Mouse (Mus musculus): ENCODE data around the gene Slc1a2.
A peak's percentile ranks its signal among the peaks of the same experiment; 100 is the strongest.

Slc1a2 gene

DNA sequence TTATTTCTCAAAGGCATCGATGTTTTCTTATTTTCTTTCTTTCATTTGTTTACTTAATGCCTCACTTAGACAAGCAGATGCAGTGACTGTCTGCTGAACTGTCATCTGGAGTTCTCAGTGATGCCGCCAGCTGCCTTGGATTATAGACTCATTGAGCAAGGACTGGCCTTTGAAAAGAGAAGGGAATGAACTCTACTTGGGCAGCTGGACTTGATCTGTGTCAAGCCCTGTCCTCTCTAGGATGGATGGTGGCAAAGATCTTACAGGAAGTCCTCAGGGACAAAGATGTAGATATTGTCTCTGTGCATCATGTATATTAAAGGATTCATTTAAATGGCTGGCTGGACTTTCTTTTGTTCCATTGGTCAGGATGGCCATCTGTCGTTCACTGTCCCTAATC is 5.4 kb downstream of the Slc1a2 start:
- DNase-seq (ENCODE audit: low spot score in 2 of 2), result no peak

DNA sequence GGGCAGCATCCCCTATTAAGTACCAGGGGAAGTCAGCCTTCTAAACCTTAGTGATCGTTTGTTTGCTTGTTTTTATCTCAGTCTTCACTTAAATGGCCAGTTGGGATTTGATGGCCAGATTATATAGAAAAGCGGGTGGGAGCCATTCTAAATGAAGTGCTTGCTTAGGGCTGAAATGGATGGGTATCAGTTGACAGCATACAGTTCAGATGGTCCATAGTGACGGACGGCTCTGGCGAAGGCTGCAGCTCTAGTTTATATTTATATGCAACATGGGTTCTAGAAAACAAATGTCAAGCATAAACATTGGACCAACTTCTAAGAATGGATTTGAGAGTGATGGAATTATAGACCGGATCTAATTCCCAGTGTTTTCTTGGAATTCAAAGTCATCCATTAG is 9.5 kb downstream of the Slc1a2 start:
- no peak for DNase-seq (ENCODE audit: low spot score in 2 of 2)

GRCm38 (mm10) chr2:102669580-102669979 is 11.1 kb downstream of the Slc1a2 start:
- DNase-seq (ENCODE audit: low spot score in 2 of 2), result no peak

GRCm38 (mm10) chr2:102674582-102674981 is 16.1 kb downstream of the Slc1a2 start:
- DNase-seq (ENCODE audit: low spot score in 2 of 2), result no peak

GRCm38 (mm10) chr2:102675275-102675674 is 16.8 kb downstream of the Slc1a2 start:
- peak; percentile 8 to 30 for DNase-seq (ENCODE audit: low spot score in 2 of 2)

GRCm38 (mm10) chr2:102676716-102677312 is 18.4 kb downstream of the Slc1a2 start:
- DNase-seq (ENCODE audit: low spot score in 2 of 2), result no peak

GRCm38 (mm10) chr2:102677400-102677799 is 18.9 kb downstream of the Slc1a2 start:
- DNase-seq (ENCODE audit: low spot score in 2 of 2), result no peak

- no peak for DNase-seq (ENCODE audit: low spot score in 2 of 2)
These were observed 22.9 kb downstream of the Slc1a2 start for GRCm38 (mm10) chr2:102681351-102681750.

DNA sequence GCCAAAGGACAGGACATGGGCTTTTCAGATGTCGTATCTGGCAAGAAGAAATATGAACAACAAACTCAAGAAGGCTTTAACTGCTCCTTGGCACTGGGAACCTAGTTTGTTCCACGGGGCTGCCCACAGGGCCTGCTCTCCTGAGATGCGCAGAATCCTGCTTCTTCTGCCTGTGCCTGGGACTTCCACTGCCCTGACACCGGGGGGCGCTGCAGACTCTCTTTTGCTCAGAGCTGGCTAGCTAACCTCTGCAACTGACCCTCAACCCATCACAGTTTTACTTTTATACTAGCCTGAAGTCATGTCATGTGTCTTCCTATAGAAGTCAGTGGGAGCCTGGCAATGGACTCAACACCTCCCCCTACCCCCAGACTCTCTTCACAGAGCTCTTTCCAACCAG is 23.7 kb downstream of the Slc1a2 start:
- peak; percentile 26 to 30 for DNase-seq (ENCODE audit: low spot score in 2 of 2)

DNA sequence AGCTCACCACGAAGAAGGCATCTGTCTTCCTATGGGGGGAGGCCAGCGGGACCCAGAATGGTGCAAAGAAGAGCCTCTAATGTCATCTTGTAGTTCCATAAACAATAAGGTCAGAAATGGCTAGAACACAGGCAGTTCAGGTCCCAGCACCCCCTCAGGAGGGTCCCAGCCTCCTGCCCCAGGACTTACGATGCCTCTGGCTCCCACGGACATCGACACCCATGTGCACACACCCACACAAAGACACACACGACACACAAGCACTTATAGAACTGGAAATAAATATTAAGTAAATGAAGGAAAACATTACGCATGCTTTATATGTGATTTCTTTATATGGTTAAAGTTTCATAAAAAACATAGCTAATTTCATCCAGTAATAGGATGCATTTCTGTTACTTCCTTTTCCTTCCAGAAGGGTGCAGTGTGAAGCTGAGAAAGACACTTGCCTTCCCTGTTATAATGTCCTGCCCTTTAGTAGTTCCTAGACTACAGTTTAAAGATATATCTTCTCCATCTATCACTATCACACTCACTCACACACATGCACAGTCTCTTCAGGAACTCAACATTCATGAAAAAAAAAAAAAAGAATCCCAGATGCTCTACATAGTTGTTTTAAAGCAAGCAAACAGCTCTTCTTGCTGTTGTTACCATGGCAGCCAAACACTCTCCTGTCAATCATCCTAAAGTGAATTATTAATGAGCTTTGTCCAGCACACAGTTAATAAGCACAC is 27.1 kb downstream of the Slc1a2 start:
- DNase-seq (ENCODE audit: low spot score in 2 of 2), result peak in 1 of 2 experiments; percentile 3

DNA sequence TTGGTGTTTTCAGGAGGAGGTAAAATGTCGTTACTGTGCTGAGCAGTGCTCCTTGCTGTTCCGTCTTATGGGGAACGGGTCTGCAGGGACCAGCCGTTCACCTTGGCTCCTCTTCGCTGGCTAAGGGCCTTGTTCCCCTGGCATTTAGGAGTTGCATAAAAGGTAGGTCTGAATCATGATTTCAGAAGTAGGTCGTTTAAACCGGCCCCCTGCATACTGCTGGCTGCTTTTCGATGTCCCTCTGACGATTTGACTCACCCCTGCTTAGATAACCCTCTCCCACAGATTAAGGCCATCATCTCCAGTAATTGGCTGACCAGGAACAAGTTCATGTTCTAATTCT is 27.6 kb downstream of the Slc1a2 start:
- no peak for DNase-seq (ENCODE audit: low spot score in 2 of 2)

DNA sequence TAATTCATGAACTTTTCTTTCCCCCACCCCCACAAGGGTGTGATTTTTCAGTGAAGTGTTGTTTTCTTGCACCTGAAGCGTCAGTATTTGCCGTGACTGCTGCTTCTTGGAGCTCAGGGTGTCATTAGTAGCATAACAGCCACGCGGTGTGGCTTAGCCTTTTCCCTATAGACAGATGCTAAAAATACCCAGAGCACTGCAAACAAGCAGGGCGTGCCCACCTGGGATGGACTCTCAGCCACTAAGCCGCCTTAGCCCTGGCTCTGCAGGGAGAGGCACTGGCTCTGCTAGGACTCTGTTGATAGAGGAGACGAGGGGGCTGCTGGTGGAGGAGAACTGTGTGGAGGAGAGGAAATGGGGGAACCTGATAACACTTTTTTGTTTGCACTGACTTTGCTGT is 35.1 kb downstream of the Slc1a2 start:
- no peak for DNase-seq (ENCODE audit: low spot score in 2 of 2)

GRCm38 (mm10) chr2:102694750-102695149 is 36.3 kb downstream of the Slc1a2 start:
- no peak for DNase-seq (ENCODE audit: low spot score in 2 of 2)

- no peak for DNase-seq (ENCODE audit: low spot score in 2 of 2)
These were observed 37.1 kb downstream of the Slc1a2 start for GRCm38 (mm10) chr2:102695541-102695940.

GRCm38 (mm10) chr2:102697732-102698131 is 39.3 kb downstream of the Slc1a2 start:
- DNase-seq (ENCODE audit: low spot score in 2 of 2), result no peak

DNA sequence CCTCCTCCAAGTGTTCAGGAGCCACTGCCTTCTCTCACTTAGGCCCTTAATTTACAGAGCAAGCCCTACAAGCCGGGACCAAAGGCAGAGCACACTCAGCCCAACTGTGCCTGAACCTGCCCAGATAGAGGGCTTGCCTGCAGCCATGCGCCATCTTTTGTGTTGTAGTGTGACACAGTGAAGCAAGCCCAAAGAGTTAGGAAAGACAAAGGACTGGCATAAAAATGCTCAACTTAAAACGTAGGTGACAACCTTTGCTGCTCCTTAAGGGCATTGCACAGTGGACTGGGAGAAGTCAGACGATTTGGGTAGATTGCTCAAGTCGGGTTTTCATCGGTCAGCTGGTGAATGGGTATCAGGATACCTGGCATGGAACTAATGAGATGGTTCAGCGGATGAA is 41.5 kb downstream of the Slc1a2 start:
- DNase-seq (ENCODE audit: low spot score in 2 of 2), result no peak

GRCm38 (mm10) chr2:102700695-102701094 is 42.2 kb downstream of the Slc1a2 start:
- DNase-seq (ENCODE audit: low spot score in 2 of 2), result peak in 1 of 2 experiments; percentile 1

DNA sequence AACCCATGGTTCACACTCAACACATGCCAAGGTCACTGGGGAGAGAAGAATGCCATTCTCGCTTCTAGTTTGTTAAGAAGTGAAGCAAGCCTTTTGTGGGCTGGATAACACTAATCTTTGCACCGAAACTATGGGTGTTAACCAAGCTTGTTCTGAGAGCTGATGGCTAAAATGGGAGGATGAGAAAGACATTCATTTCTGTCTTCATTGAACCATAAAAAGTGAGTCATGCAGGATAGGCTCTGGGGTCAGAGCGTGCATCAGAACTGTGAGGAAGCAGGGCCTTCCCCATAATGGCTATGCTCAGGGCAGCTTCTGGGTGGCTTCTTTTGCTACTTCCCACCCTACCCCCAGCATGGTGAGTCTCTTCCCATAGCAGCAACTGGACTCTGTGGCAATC is 42.9 kb downstream of the Slc1a2 start:
- peak in 1 of 2 experiments; percentile 3 for DNase-seq (ENCODE audit: low spot score in 2 of 2)

- no peak for DNase-seq (ENCODE audit: low spot score in 2 of 2)
These were observed 45.1 kb downstream of the Slc1a2 start for GRCm38 (mm10) chr2:102703556-102703955.

- no peak for DNase-seq (ENCODE audit: low spot score in 2 of 2)
These were observed 46.3 kb downstream of the Slc1a2 start for GRCm38 (mm10) chr2:102704781-102705180.

DNA sequence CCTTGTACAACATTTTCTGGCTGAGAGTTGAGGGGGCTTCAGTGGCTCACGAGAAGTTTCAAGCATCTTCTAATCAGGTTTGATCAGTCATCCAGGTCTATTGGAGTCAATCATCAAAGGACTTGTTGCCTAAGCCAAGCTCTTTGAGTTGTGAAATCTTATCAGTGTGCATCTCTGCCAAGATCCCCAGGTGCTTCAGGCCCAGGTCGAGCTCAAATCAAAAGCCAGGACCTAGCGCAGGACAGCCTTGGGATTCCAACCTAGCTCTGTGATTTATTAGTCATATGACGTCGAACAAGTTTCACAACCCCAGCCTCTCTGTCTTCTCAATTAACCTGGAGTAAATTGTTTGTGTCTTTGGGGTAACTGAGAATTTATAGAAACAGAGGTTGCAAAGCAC is 53.1 kb downstream of the Slc1a2 start:
- no peak for DNase-seq (ENCODE audit: low spot score in 2 of 2)

GRCm38 (mm10) chr2:102712049-102712448 is 53.6 kb downstream of the Slc1a2 start:
- no peak for DNase-seq (ENCODE audit: low spot score in 2 of 2)
